In the genomic region with DNA sequence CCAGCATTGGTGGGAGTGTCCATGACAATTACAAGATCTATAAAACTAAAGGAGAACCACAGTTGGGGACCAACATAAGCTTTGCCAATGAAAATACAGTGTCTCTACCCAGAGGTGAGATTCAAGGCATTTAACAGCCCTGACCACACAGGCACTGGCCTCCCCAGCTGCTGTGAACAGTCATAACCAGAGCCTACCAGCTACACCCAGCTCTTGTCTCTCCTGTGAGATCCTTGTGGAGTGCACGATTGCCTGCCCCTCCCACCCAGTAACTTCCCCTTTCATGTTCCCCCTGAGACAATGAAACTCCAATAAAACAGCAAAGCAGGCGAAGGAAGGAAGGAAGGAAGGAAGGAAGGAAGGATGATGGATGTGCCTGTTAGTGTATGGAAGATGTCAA, we compare ENCODE assay signal across 23 mouse cellular contexts.
DNase-seq lines count a peak whose midpoint lies in the region; ATAC-seq and TF ChIP-seq lines count a peak whose summit lies in the region.
"Had no signal": no experiment of that assay in that cellular context is flagged by ENCODE, and none has a peak within 500 bp of the region (broad histone marks: within the 10 kb centered on the region; RNA-seq: fewer than 3 reads in every experiment).

No protein-coding gene starts in this region.

- H3K27me3 ChIP-seq in heart, embryonic 10.5 days (ENCODE audit: insufficient read depth, poor library complexity, severe bottlenecking) = no peaks in the 10 kb centered on the region
- H3K27me3 ChIP-seq in heart, adult 2 months (ENCODE audit: control insufficient read depth, insufficient read depth, low read length) = no peaks in the 10 kb centered on the region
- H3K27me3 ChIP-seq in CH12.LX (replicated peaks) = no peaks in the 10 kb centered on the region
- no peaks in the 10 kb centered on the region for H3K27me3 ChIP-seq in limb, embryonic 14.5 days (ENCODE audit: control insufficient read depth, insufficient read depth, low read length)
- H3K27me3 ChIP-seq: embryonic facial prominence, embryonic 13.5 days; forebrain, embryonic 12.5 days; forebrain, embryonic 15.5 days; hindbrain, embryonic 12.5 days; hindbrain, embryonic 15.5 days had no signal

- in situ Hi-C loops in CH12.LX (cut with MboI; ENCODE audit: low pct_ligation_motif_present, low pct_unique_long_range_greater_than_20kb, low sequenced_read_pairs) = no loop called here

- no peaks in the 10 kb centered on the region for H3K9me3 ChIP-seq in heart, embryonic 10.5 days
- no peaks in the 10 kb centered on the region for H3K9me3 ChIP-seq in CH12.LX (replicated peaks; ENCODE audit: low read length)
- no peaks in the 10 kb centered on the region for H3K9me3 ChIP-seq in limb, embryonic 14.5 days (ENCODE audit: control insufficient read depth, low read length)
- H3K9me3 ChIP-seq: embryonic facial prominence, embryonic 10.5 days; embryonic facial prominence, embryonic 13.5 days; forebrain, embryonic 12.5 days; forebrain, embryonic 15.5 days; hindbrain, embryonic 12.5 days; hindbrain, embryonic 15.5 days had no signal

- no peaks in the 10 kb centered on the region for H3K36me3 ChIP-seq in heart, embryonic 10.5 days
- no peaks in the 10 kb centered on the region for H3K36me3 ChIP-seq in heart, adult 2 months (ENCODE audit: control insufficient read depth, insufficient read depth, low read length)
- no peaks in the 10 kb centered on the region for H3K36me3 ChIP-seq in CH12.LX (replicated peaks in 1 of 2; ENCODE audit: control insufficient read depth in 1 of 2, insufficient read depth in 1 of 2, low read length in 1 of 2)
- H3K36me3 ChIP-seq in limb, embryonic 14.5 days (ENCODE audit: control insufficient read depth, insufficient read depth, low read length) = no peaks in the 10 kb centered on the region
- H3K36me3 ChIP-seq: embryonic facial prominence, embryonic 10.5 days; embryonic facial prominence, embryonic 13.5 days; forebrain, embryonic 12.5 days; forebrain, embryonic 15.5 days; hindbrain, embryonic 12.5 days; hindbrain, embryonic 15.5 days had no signal

- no peak for TF ChIP-seq RAD21 in CH12.LX (IDR thresholded peaks at IDR 0.05; ENCODE audit: low read depth, low read length)

- TF ChIP-seq EP300 in heart, adult 2 months (IDR thresholded peaks at IDR 0.05; ENCODE audit: insufficient read depth, low read depth, low read length) = no peak
- no peak for TF ChIP-seq EP300 in CH12.LX (IDR thresholded peaks at IDR 0.05; ENCODE audit: low read length)

- H3K4me3 ChIP-seq in heart, embryonic 10.5 days = no peak overlapping the region
- H3K4me3 ChIP-seq in heart, adult 2 months = no peak overlapping the region
- H3K4me3 ChIP-seq in CH12.LX (replicated peaks in 1 of 3; ENCODE audit: low read depth in 2 of 3, low read length in 2 of 3, poor library complexity in 1 of 3) = no peak overlapping the region
- H3K4me3 ChIP-seq in limb, embryonic 14.5 days (replicated peaks; ENCODE audit: low read length) = no peak overlapping the region
- H3K4me3 ChIP-seq: embryonic facial prominence, embryonic 10.5 days; embryonic facial prominence, embryonic 13.5 days; erythroblast, embryonic 14.5 days; forebrain, embryonic 12.5 days; forebrain, embryonic 15.5 days; hindbrain, embryonic 12.5 days; hindbrain, embryonic 15.5 days had no signal

- DNase-seq in heart, embryonic 10.5 days (ENCODE audit: low spot score) = peak; percentile 41
- DNase-seq in heart, adult 2 months = no peak
- DNase-seq in CH12.LX (ENCODE audit: extremely low read depth) = peak; percentile 46
- no peak for DNase-seq in limb, embryonic 14.5 days (ENCODE audit: low spot score)
- DNase-seq in frontal cortex, postnatal 10 days (ENCODE audit: low spot score in 2 of 2) = no peak
- no peak for DNase-seq in embryo, embryonic 11 days
- DNase-seq: adrenal gland, postnatal 10 days; adrenal gland, postnatal 36 days; cerebellum, adult 18-20 months; cerebellum, adult 9-10 months; cerebellum, postnatal 14 days; gastrocnemius, postnatal 10 days; gastrocnemius, postnatal 36 days had no signal

- TF ChIP-seq CTCF in heart, adult 2 months (IDR thresholded peaks at IDR 0.05) = no peak
- TF ChIP-seq CTCF in CH12.LX (conservative IDR thresholded peaks at IDR 0.05 in 1 of 2, IDR thresholded peaks at IDR 0.05 in 1 of 2; ENCODE audit: low read depth in 2 of 2, low read length in 2 of 2) = no peak

- 50% methylated on average over 2 of the region's 2 CpGs for WGBS in heart, embryonic 10.5 days
- 59% methylated on average over 2 of the region's 2 CpGs for WGBS in heart, adult 2 months
- WGBS in limb, embryonic 14.5 days = 19% methylated on average over 2 of the region's 2 CpGs

- H3K79me2 ChIP-seq in heart, adult 2 months (replicated peaks; ENCODE audit: control insufficient read depth, insufficient read depth, low read length) = no peaks in the 10 kb centered on the region
- H3K79me2 ChIP-seq in CH12.LX (replicated peaks; ENCODE audit: control insufficient read depth, extremely low read depth, insufficient read depth, poor library complexity, severe bottlenecking) = no peaks in the 10 kb centered on the region

- dilution Hi-C loops in CH12.LX (cut with MboI; ENCODE audit: extremely low pct_ligation_motif_present, extremely low pct_unique_long_range_greater_than_20kb, low sequenced_read_pairs) = no loop called here

- no peak overlapping the region for H3K9ac ChIP-seq in heart, adult 2 months (ENCODE audit: low read depth, low read length)
- no peak overlapping the region for H3K9ac ChIP-seq in CH12.LX (ENCODE audit: insufficient read depth, low read depth)
- H3K9ac ChIP-seq in limb, embryonic 14.5 days (ENCODE audit: low read depth, low read length, severe bottlenecking) = no peak overlapping the region
- H3K9ac ChIP-seq: embryonic facial prominence, embryonic 13.5 days; forebrain, embryonic 12.5 days; forebrain, embryonic 15.5 days; hindbrain, embryonic 12.5 days; hindbrain, embryonic 15.5 days had no signal

- intact Hi-C loops in heart, adult 2 months (cut with DNase I) = no loop called here

- no peak overlapping the region for H3K4me2 ChIP-seq in CH12.LX (ENCODE audit: insufficient read depth, low read depth, poor library complexity, severe bottlenecking)
- no peak overlapping the region for H3K4me2 ChIP-seq in limb, embryonic 14.5 days (replicated peaks; ENCODE audit: low read depth, low read length, severe bottlenecking)
- H3K4me2 ChIP-seq: embryonic facial prominence, embryonic 13.5 days; forebrain, embryonic 12.5 days; forebrain, embryonic 15.5 days; heart, embryonic 11.5 days; hindbrain, embryonic 12.5 days; hindbrain, embryonic 15.5 days had no signal

- TF ChIP-seq POLR2A in heart, adult 2 months (IDR thresholded peaks at IDR 0.05; ENCODE audit: insufficient read depth, low read depth, low read length) = no peak
- no peak for TF ChIP-seq POLR2A in CH12.LX (IDR thresholded peaks at IDR 0.05; ENCODE audit: low read depth, low read length)
- TF ChIP-seq POLR2A in limb, embryonic 14.5 days (IDR thresholded peaks at IDR 0.05; ENCODE audit: borderline replicate concordance, extremely low read depth, insufficient read depth, insufficient read length) = no peak

- no peaks in the 10 kb centered on the region for H3K4me1 ChIP-seq in heart, embryonic 10.5 days
- no peaks in the 10 kb centered on the region for H3K4me1 ChIP-seq in heart, adult 2 months (ENCODE audit: control insufficient read depth, insufficient read depth, low read length)
- peaks cover 0 to 18% of the 10 kb centered on the region in 2 experiments; a peak in 2 of 4 replicates for H3K4me1 ChIP-seq in CH12.LX (ENCODE audit: control insufficient read depth in 1 of 2, insufficient read depth in 2 of 2)
- peaks cover 14% of the 10 kb centered on the region for H3K4me1 ChIP-seq in limb, embryonic 14.5 days (ENCODE audit: control insufficient read depth, insufficient read depth, low read length)
- H3K4me1 ChIP-seq: forebrain, embryonic 12.5 days; forebrain, embryonic 15.5 days; hindbrain, embryonic 12.5 days; hindbrain, embryonic 15.5 days had no signal

- ATAC-seq in limb, embryonic 14.5 days (ENCODE audit: low FRiP score, low read depth) = 0 out of 2 replicates have a peak, but pooled peaks have one; percentile 37
- ATAC-seq: CD4-positive, CD25-positive, alpha-beta regulatory T cell, adult 4 months; forebrain, embryonic 15.5 days; intestine, postnatal 0 days had no signal

- H3K27ac ChIP-seq in heart, embryonic 10.5 days = no peak overlapping the region
- no peak overlapping the region for H3K27ac ChIP-seq in heart, adult 2 months
- H3K27ac ChIP-seq in CH12.LX (ENCODE audit: insufficient read depth, low read depth) = no peak overlapping the region
- H3K27ac ChIP-seq in limb, embryonic 14.5 days (replicated peaks; ENCODE audit: low read depth, low read length) = no peak overlapping the region
- H3K27ac ChIP-seq: embryonic facial prominence, embryonic 10.5 days; embryonic facial prominence, embryonic 13.5 days; forebrain, embryonic 12.5 days; forebrain, embryonic 15.5 days; hindbrain, embryonic 12.5 days; hindbrain, embryonic 15.5 days had no signal

TF ChIP-seq in CH12.LX, 34 proteins besides CTCF, POLR2A, EP300 and RAD21:
- TF ChIP-seq MXI1 (IDR thresholded peaks at IDR 0.05; ENCODE audit: low read depth, low read length) = no peak

Comparison
In these comparisons a context has a peak if more than half of its experiments do, and no peak if none do; other contexts are left out.
1. DNase-seq: peak in heart, embryonic 10.5 days (single experiment) and CH12.LX (single experiment); none in heart, adult 2 months (0 of 2), limb, embryonic 14.5 days (single experiment), frontal cortex, postnatal 10 days (0 of 2) and embryo, embryonic 11 days (single experiment).